In genomic region chr7:19543584-19543983, GRCm38 (mm10) we compare ENCODE assay signal across 12 mouse cellular contexts. TPM values are rescaled to one million over a fixed set of nuclear protein-coding genes. Genes with fewer than 3 reads are reported as not detected.
A peak's percentile ranks its signal among the peaks of the same experiment; 100 is the strongest.
DNase-seq lines count a peak whose midpoint lies in the region; ATAC-seq and TF ChIP-seq lines count a peak whose summit lies in the region.
"Had no signal": no experiment of that assay in that cellular context is flagged by ENCODE, and none has a peak within 500 bp of the region (broad histone marks: within the 10 kb centered on the region; RNA-seq: fewer than 3 reads in every experiment).

No protein-coding gene starts in this region.

- H3K27ac ChIP-seq in cerebellum, adult 2 months (ENCODE audit: insufficient read depth, low read length), result no peak overlapping the region
- H3K27ac ChIP-seq in limb, embryonic 11.5 days (replicated peaks; ENCODE audit: low read depth, low read length), result no peak overlapping the region
- no peak overlapping the region for H3K27ac ChIP-seq in limb, embryonic 10.5 days
- H3K27ac ChIP-seq in cortical plate, adult 2 months (ENCODE audit: insufficient read depth, low read length), result no peak overlapping the region
- no peak overlapping the region for H3K27ac ChIP-seq in stomach, postnatal 0 days (replicated peaks)
- H3K27ac ChIP-seq: neural tube, embryonic 13.5 days had no signal

- 54% methylated on average over 6 of the region's 6 CpGs for WGBS in cerebellum, adult 2 months
- WGBS in limb, embryonic 11.5 days, result 56% methylated on average over 6 of the region's 6 CpGs
- 58% methylated on average over 6 of the region's 6 CpGs for WGBS in limb, embryonic 10.5 days
- WGBS in stomach, postnatal 0 days, result 39% methylated on average over 6 of the region's 6 CpGs

- TF ChIP-seq EP300 in stomach, postnatal 0 days (optimal IDR thresholded peaks at IDR 0.05), result no peak

- H3K9me3 ChIP-seq in limb, embryonic 11.5 days (ENCODE audit: control insufficient read depth, low read length), result no peaks in the 10 kb centered on the region
- no peaks in the 10 kb centered on the region for H3K9me3 ChIP-seq in limb, embryonic 10.5 days (replicated peaks)
- H3K9me3 ChIP-seq in stomach, postnatal 0 days (ENCODE audit: control insufficient read depth, low read length), result no peaks in the 10 kb centered on the region
- H3K9me3 ChIP-seq: neural tube, embryonic 13.5 days had no signal

- no peak overlapping the region for H3K9ac ChIP-seq in limb, embryonic 11.5 days (ENCODE audit: low read length)
- no peak overlapping the region for H3K9ac ChIP-seq in stomach, postnatal 0 days (ENCODE audit: low read length)
- H3K9ac ChIP-seq: neural tube, embryonic 13.5 days had no signal

- no peak overlapping the region for H3K4me3 ChIP-seq in cerebellum, adult 2 months (replicated peaks; ENCODE audit: insufficient read depth, low read depth, low read length)
- H3K4me3 ChIP-seq in limb, embryonic 11.5 days (ENCODE audit: low read depth, low read length), result no peak overlapping the region
- H3K4me3 ChIP-seq in limb, embryonic 10.5 days, result no peak overlapping the region
- no peak overlapping the region for H3K4me3 ChIP-seq in cortical plate, adult 2 months (ENCODE audit: insufficient read depth, low read length)
- H3K4me3 ChIP-seq in stomach, postnatal 0 days (ENCODE audit: low read depth, low read length), result no peak overlapping the region
- H3K4me3 ChIP-seq: neural tube, embryonic 13.5 days had no signal

- no peak overlapping the region for H3K4me2 ChIP-seq in limb, embryonic 11.5 days (ENCODE audit: low read depth, severe bottlenecking)
- H3K4me2 ChIP-seq in stomach, postnatal 0 days (replicated peaks; ENCODE audit: low read depth), result no peak overlapping the region
- H3K4me2 ChIP-seq: neural tube, embryonic 13.5 days had no signal

- H3K4me1 ChIP-seq in cerebellum, adult 2 months (ENCODE audit: control insufficient read depth, insufficient read depth, low read length), result peaks cover 59% of the 10 kb centered on the region
- 0 out of 2 replicates have a peak, but pooled peaks cover 3% of the 10 kb centered on the region for H3K4me1 ChIP-seq in limb, embryonic 11.5 days (ENCODE audit: control insufficient read depth, insufficient read depth, low read length)
- peaks cover 21% of the 10 kb centered on the region for H3K4me1 ChIP-seq in limb, embryonic 10.5 days
- H3K4me1 ChIP-seq in cortical plate, adult 2 months (ENCODE audit: control insufficient read depth, insufficient read depth, low read length), result peaks cover 13% of the 10 kb centered on the region
- peaks cover 6% of the 10 kb centered on the region; the same call in 1 of the 2 replicates for H3K4me1 ChIP-seq in stomach, postnatal 0 days (replicated peaks; ENCODE audit: control insufficient read depth, insufficient read depth)

- H3K27me3 ChIP-seq in cerebellum, adult 2 months (ENCODE audit: control insufficient read depth, insufficient read depth, low read length), result no peaks in the 10 kb centered on the region
- no peaks in the 10 kb centered on the region for H3K27me3 ChIP-seq in limb, embryonic 11.5 days (ENCODE audit: control insufficient read depth, insufficient read depth, low read length)
- H3K27me3 ChIP-seq in limb, embryonic 10.5 days (ENCODE audit: low read depth, poor library complexity, severe bottlenecking), result no peaks in the 10 kb centered on the region
- no peaks in the 10 kb centered on the region for H3K27me3 ChIP-seq in stomach, postnatal 0 days (ENCODE audit: control insufficient read depth, insufficient read depth, low read length)
- H3K27me3 ChIP-seq: neural tube, embryonic 13.5 days had no signal

- ATAC-seq in limb, embryonic 11.5 days (ENCODE audit: insufficient number of reproducible peaks, low FRiP score, low TSS enrichment, low read depth), result no peak
- no peak for ATAC-seq in stomach, postnatal 0 days (ENCODE audit: low FRiP score, low TSS enrichment)
- no peak for ATAC-seq in erythroblast, adult 5-6 weeks (replicated peaks; ENCODE audit: low FRiP score, poor library complexity, severe bottlenecking)

- TF ChIP-seq POLR2A in cerebellum, adult 2 months (IDR thresholded peaks at IDR 0.05; ENCODE audit: borderline replicate concordance, insufficient read depth, low read length), result no peak
- TF ChIP-seq POLR2A in cortical plate, adult 2 months (IDR thresholded peaks at IDR 0.05; ENCODE audit: extremely low read depth, insufficient read depth, low read length), result no peak

- no peaks in the 10 kb centered on the region; the same call in none of the 2 replicates for H3K36me3 ChIP-seq in limb, embryonic 11.5 days (ENCODE audit: control insufficient read depth, insufficient read depth, low read length)
- peaks cover 9% of the 10 kb centered on the region for H3K36me3 ChIP-seq in limb, embryonic 10.5 days
- no peaks in the 10 kb centered on the region for H3K36me3 ChIP-seq in stomach, postnatal 0 days (ENCODE audit: control insufficient read depth, insufficient read depth, low read length)
- H3K36me3 ChIP-seq: neural tube, embryonic 13.5 days had no signal

- 0 out of 2 replicates have a peak, but pooled peaks have one; percentile 23 for TF ChIP-seq CTCF in cerebellum, adult 2 months (IDR thresholded peaks at IDR 0.05; ENCODE audit: borderline replicate concordance, insufficient read depth, low read depth, low read length)
- peak; percentile 26 for TF ChIP-seq CTCF in cortical plate, adult 2 months (IDR thresholded peaks at IDR 0.05; ENCODE audit: extremely low read depth, insufficient read depth, low read length)
- peak; percentile 68 for TF ChIP-seq CTCF in stomach, postnatal 0 days (IDR thresholded peaks at IDR 0.05; ENCODE audit: low read depth)

- DNase-seq in cerebellum, adult 2 months, result no peak
- no peak for DNase-seq in cerebellum, adult 18-20 months
- DNase-seq in limb, embryonic 11.5 days (ENCODE audit: low spot score), result peak; percentile 44
- no peak for DNase-seq in limb, embryonic 10.5 days (ENCODE audit: low spot score)
- no peak for DNase-seq in stomach, postnatal 0 days (ENCODE audit: low spot score)
- DNase-seq in ovary, postnatal 10 days (ENCODE audit: low spot score), result no peak
- DNase-seq: gastrocnemius, postnatal 36 days; kidney, adult 8-10 months had no signal

RNA-seq across cellular contexts. Expression of gene Ppp1r37, which starts 19.3 kb away (rescaled TPM):
- 134 and 136 TPM in 2 replicates for polyA plus RNA-seq in cerebellum, adult 2 months (2012; rRNA removed)
- 3.9 and 5.5 TPM in 2 replicates for polyA plus RNA-seq in limb, embryonic 11.5 days (2014; fragmentation: Nextera tagmentation; extraction: Ambion mirVana)
- 25.9 and 27.2 TPM in 2 replicates for polyA plus RNA-seq in limb, embryonic 10.5 days (2016; fragmentation: Nextera tagmentation; extraction: Ambion mirVana)
- polyA plus RNA-seq in cortical plate, adult 2 months (2012; rRNA removed), result 152 and 153 TPM in 2 replicates
- polyA plus RNA-seq in stomach, postnatal 0 days (2015; fragmentation: Nextera tagmentation; extraction: Ambion mirVana), result 16.5 and 21.2 TPM in 2 replicates
- total RNA-seq in erythroblast, adult 5-6 weeks (2015; ENCODE audit: low replicate concordance), result 12.5 and 13.3 TPM in 2 replicates
- total RNA-seq in erythroblast, adult 5-6 weeks (2017; ENCODE audit: low replicate concordance), result 22.9 and 37.9 TPM in 2 replicates

RNA-seq across cellular contexts. Expression of gene Nkpd1, which starts 25.9 kb away (rescaled TPM):
- 1.3 and 1.8 TPM in 2 replicates for polyA plus RNA-seq in cerebellum, adult 2 months (2012; rRNA removed)
- 0.12 and 0.16 TPM in 2 replicates for polyA plus RNA-seq in limb, embryonic 11.5 days (2014; fragmentation: Nextera tagmentation; extraction: Ambion mirVana)
- polyA plus RNA-seq in limb, embryonic 10.5 days (2016; fragmentation: Nextera tagmentation; extraction: Ambion mirVana), result 0.10 and 0.11 TPM in 2 replicates
- polyA plus RNA-seq in cortical plate, adult 2 months (2012; rRNA removed), result 0.98 and 1.1 TPM in 2 replicates
- 30.8 and 33.0 TPM in 2 replicates for polyA plus RNA-seq in stomach, postnatal 0 days (2015; fragmentation: Nextera tagmentation; extraction: Ambion mirVana)
- not detected in 2 replicates for total RNA-seq in erythroblast, adult 5-6 weeks (2015; ENCODE audit: low replicate concordance)
- not detected in 2 replicates for total RNA-seq in erythroblast, adult 5-6 weeks (2017; ENCODE audit: low replicate concordance)
- total RNA-seq: gastrocnemius, postnatal 36 days had no signal
- polyA plus RNA-seq: liver, embryonic 16.5 days had no signal

RNA-seq across cellular contexts. Expression of gene Zfp296, which starts 33.5 kb away (rescaled TPM):
- 3.4 and 4.0 TPM in 2 replicates for polyA plus RNA-seq in cerebellum, adult 2 months (2012; rRNA removed)
- 0.21 and 0.52 TPM in 2 replicates for polyA plus RNA-seq in limb, embryonic 11.5 days (2014; fragmentation: Nextera tagmentation; extraction: Ambion mirVana)
- 0.71 and 0.93 TPM in 2 replicates for polyA plus RNA-seq in limb, embryonic 10.5 days (2016; fragmentation: Nextera tagmentation; extraction: Ambion mirVana)
- polyA plus RNA-seq in cortical plate, adult 2 months (2012; rRNA removed), result 2.9 and 3.3 TPM in 2 replicates
- polyA plus RNA-seq in stomach, postnatal 0 days (2015; fragmentation: Nextera tagmentation; extraction: Ambion mirVana), result 3.7 and 5.0 TPM in 2 replicates
- not detected in 2 replicates for total RNA-seq in erythroblast, adult 5-6 weeks (2015; ENCODE audit: low replicate concordance)
- 0.84 TPM in 1 of 2 replicates, not detected in the other for total RNA-seq in erythroblast, adult 5-6 weeks (2017; ENCODE audit: low replicate concordance)

RNA-seq across cellular contexts. Expression of gene Gemin7, which starts 33.8 kb away (rescaled TPM):
- 86.1 and 87.2 TPM in 2 replicates for polyA plus RNA-seq in cerebellum, adult 2 months (2012; rRNA removed)
- 183 and 185 TPM in 2 replicates for polyA plus RNA-seq in limb, embryonic 11.5 days (2014; fragmentation: Nextera tagmentation; extraction: Ambion mirVana)
- polyA plus RNA-seq in limb, embryonic 10.5 days (2016; fragmentation: Nextera tagmentation; extraction: Ambion mirVana), result 196 and 201 TPM in 2 replicates
- 54.2 and 57.8 TPM in 2 replicates for polyA plus RNA-seq in cortical plate, adult 2 months (2012; rRNA removed)
- 108 and 114 TPM in 2 replicates for polyA plus RNA-seq in stomach, postnatal 0 days (2015; fragmentation: Nextera tagmentation; extraction: Ambion mirVana)
- total RNA-seq in erythroblast, adult 5-6 weeks (2015; ENCODE audit: low replicate concordance), result 32.0 and 46.7 TPM in 2 replicates
- total RNA-seq in erythroblast, adult 5-6 weeks (2017; ENCODE audit: low replicate concordance), result 10.2 and 13.5 TPM in 2 replicates

RNA-seq across cellular contexts. Expression of gene Trappc6a, which starts 35.4 kb away (rescaled TPM):
- polyA plus RNA-seq in cerebellum, adult 2 months (2012; rRNA removed), result 23.0 and 26.2 TPM in 2 replicates
- polyA plus RNA-seq in limb, embryonic 11.5 days (2014; fragmentation: Nextera tagmentation; extraction: Ambion mirVana), result 73.3 and 82.3 TPM in 2 replicates
- polyA plus RNA-seq in limb, embryonic 10.5 days (2016; fragmentation: Nextera tagmentation; extraction: Ambion mirVana), result 74.0 and 90.5 TPM in 2 replicates
- 22.6 TPM in 2 replicates for polyA plus RNA-seq in cortical plate, adult 2 months (2012; rRNA removed)
- 113 and 123 TPM in 2 replicates for polyA plus RNA-seq in stomach, postnatal 0 days (2015; fragmentation: Nextera tagmentation; extraction: Ambion mirVana)
- 17.9 and 18.8 TPM in 2 replicates for total RNA-seq in erythroblast, adult 5-6 weeks (2015; ENCODE audit: low replicate concordance)
- total RNA-seq in erythroblast, adult 5-6 weeks (2017; ENCODE audit: low replicate concordance), result 2.7 and 7.8 TPM in 2 replicates

Comparison
In these comparisons a context has a peak if more than half of its experiments do, and no peak if none do; other contexts are left out.
1. RNA of gene Nkpd1, which starts 25.9 kb away (polyA plus RNA-seq): 30.8 to 33.0 TPM in stomach, postnatal 0 days; 1.3 to 1.8 TPM in cerebellum, adult 2 months, 0.98 to 1.1 TPM in cortical plate, adult 2 months, 0.12 to 0.16 TPM in limb, embryonic 11.5 days and 0.10 to 0.11 TPM in limb, embryonic 10.5 days; every median in the first group is over 10 times any median in the second.
2. Peak in every context shown above with its lines, with median percentiles within 50 percentile points of each other: CTCF ChIP-seq.